Mouse (Mus musculus): ENCODE measurements around the gene Rnf169.

Rnf169 gene

DNA sequence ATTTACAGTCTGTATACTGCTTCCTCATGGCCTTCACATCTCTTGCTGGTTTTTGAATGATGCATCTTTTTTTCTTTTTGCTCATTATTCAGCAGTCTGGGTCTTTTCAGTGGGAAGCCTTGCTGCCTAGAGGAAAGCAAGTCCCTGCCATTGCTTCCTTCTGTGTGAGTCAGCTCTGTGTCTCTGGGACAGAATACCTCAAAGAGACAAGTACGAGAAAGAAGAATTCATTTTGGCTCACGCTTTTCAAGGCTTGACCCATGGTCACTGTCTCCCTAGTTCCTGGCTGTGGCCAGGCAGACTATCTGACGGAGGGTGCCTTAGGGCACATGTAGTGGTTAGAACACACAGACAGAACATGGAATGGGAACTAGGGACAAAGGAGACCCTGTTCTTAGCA, 86.3 kb downstream of the Rnf169 start:
- no peak for DNase-seq (ENCODE audit: low read depth, low spot score)

DNA sequence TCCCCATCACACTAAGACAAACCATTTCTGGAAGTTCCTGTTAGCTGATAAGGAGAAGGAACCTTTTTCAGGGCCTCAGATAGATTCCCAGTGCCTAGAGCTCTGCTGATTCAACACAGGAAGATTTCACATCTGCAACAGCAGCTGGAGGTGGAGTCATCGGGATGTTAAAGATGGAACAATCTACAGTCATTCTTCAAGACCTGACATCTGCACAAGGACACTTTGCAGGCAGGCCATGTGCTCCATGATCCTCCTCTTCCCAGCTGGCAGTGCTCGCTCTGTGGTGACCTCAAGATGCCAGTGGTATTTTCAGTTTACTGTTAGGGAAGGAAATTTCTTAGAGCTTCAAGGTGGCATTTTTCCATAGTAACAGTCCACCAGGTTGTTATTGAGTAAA, 87.9 kb downstream of the Rnf169 start:
- no peak for DNase-seq (ENCODE audit: low read depth, low spot score)

GRCm38 (mm10) chr7:99891471-99891870, 88.8 kb downstream of the Rnf169 start:
- DNase-seq (ENCODE audit: low read depth, low spot score): no peak

DNA sequence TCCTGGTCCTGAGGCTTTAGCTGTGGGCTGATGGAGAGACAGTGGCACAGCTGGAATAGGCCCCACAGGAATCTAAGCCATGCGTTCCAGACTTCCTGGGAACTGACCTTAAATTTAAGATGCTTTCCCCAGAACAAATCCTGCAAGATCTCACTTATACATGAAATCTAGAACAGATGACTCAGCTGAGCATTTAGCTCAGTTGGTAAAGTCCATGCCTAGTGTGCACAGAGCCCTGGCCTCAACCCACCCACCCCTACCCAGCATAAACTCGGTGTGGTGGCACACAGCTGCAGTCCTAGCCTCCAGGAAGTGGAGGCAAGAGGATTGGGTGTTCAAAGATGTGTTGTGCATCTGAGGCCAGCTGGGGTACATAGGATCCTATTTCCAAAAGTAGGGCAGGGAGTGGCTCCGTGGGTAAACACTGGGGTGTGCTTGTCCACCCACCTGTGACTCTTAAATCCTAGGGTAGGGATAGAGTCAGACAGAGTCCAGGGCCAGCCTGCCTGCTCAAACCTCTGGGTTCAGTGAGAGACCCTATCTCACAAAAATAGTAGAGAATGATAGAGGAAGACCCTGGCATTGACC, 90.0 kb downstream of the Rnf169 start:
- DNase-seq (ENCODE audit: low read depth, low spot score): no peak

GRCm38 (mm10) chr7:99889175-99889880, 90.9 kb downstream of the Rnf169 start:
- no peak for DNase-seq (ENCODE audit: low read depth, low spot score)

DNA sequence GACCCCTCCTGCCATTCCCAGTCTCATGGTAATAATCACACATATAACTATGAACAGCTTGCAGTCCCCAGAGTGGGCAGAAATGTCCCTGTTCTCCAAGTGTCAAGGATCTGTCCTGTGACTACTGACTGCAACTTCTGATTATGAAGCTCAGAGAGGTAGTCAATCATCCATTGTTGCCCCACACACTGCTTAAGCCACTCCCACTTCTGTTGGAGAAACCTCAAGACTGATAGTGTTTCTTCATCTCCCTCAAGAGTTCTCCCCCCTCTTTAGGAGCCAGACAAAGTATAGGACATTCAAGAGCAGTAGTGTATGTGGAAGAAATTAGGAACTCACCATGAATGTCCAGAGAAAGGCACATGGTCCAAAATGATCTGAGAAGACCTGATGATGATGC, 92.5 kb downstream of the Rnf169 start:
- no peak for DNase-seq (ENCODE audit: low read depth, low spot score)

DNA sequence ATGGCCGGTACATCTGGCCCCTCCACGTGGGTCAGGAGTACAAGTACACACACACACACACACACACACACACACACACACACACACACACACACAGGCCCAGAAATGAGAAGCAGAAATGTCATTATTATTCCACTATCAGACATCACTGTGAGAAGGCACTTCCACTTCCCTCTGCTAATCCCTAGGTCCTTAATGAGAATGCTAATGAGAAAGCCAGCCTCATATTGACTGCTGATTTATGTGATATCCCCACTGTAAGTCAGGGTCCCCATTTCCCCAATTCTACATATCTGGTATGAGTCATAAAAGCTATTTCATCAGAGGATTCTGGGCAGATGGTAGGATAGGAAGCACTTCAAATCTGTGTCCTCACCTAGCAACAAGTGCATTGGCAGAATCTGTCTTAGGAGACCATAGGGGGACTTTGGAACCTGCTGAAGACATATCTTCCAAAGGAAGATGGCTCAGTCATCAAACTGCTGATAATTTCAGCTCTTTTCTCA, 93.0 kb downstream of the Rnf169 start:
- DNase-seq (ENCODE audit: low read depth, low spot score): no peak

DNA sequence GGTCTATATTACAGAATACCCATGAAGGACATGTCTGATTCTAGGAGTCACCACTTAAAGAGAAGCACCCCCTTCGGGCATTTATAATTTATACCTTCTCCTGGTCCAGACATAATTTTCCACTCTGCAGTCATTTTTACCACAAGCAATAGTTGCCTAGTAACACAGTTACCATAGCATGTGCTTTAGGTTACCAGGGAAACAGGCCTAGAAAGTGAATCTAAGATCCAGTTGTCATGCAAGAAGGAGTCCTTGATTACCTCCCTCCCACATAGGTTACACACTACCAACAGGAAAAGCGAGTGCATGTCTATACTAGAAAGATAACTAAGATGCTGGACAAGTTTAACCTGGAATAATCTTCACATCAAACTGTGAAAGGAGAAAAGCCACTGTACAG, 102.0 kb downstream of the Rnf169 start:
- no peak for DNase-seq (ENCODE audit: low read depth, low spot score)

GRCm38 (mm10) chr7:99876345-99876744, 103.9 kb downstream of the Rnf169 start:
- DNase-seq (ENCODE audit: low read depth, low spot score): peak; percentile 66

GRCm38 (mm10) chr7:99875891-99876290, 104.4 kb downstream of the Rnf169 start:
- DNase-seq (ENCODE audit: low read depth, low spot score): no peak

DNA sequence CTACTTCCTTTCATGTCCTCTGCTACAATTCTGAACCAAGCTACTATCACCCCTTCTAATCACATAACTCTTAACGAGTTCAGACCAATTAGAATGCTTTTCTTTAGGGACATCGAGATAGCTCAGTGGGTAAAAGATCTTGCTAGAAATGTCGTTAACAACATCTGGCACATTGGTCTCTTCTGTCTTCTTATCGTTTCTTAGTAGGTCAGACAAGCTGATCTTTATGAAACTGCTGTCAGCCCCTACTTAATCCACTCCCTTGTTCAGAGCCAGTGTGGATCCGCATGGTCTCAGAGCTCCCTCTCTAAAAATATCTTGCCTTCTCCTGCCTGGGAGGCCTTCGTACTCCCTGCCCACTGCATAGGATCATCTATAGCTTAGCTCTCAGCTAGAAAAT, 106.3 kb downstream of the Rnf169 start:
- no peak for DNase-seq (ENCODE audit: low read depth, low spot score)

Data from c-Kit-negative CD71-positive TER-119-positive erythroid progenitor cells, embryonic 14.5 days (primary cell).